Mouse (Mus musculus) right cerebral cortex, postnatal 4 days (tissue): ENCODE data around the gene Gm10639.
"Not testable (repeated sequence)": the region's sequence is repeated elsewhere in the genome, so short reads cannot be mapped to it uniquely, and the experiment has no call there.

ENCODE experiments used
- DNase-seq: peaks from one replicate; pipeline ENCODE4 v3.0.0-alpha.2; 2022

Gm10639 gene

GRCm38 (mm10) chr9:78289723-78290122 is at the start of gene Gm10639:
Gene Gm10639 (plus strand): TSS chr9:78289923.
- not testable (repeated sequence) for DNase-seq

DNA sequence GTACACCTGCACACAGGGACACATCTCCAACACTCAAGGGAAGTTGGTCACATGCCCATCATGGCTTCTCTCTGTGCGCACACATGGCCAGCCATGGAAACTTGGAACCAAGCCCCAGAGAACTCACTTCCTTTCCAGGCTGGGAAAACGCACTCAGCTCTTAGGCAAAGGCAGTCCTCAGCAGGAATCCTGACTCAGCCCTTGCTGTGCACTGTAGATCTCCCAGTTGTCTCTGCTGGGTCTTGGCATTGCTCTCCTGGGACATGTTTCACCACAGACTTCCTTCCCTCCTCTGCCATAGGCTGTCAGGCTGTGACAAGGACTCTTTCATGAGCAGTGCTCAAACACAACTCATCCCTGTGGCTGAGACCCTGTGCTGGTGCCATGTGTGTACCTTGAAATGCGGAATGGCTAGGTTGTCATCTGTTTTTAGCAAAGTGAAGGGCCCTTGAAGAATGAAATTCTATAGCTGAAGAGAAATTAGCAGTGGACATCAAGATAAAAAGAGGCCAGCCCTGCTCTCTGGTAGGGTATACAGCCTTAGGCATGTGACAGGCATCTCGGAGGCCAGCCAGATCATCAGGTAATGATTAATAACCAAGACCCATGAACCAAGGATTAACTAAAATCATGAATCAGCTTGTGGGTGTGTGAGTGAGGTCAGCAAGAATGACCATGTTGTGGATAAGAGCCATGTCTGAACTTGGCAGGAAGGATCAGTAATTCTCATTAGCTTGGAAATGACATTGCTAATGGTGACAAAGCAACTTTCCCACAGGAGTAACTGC is 33.8 kb upstream of the Gm10639 start:
- DNase-seq, result not testable (repeated sequence)

- DNase-seq, result not testable (repeated sequence)
Measured at GRCm38 (mm10) chr9:78256914-78257313, 32.8 kb upstream of the Gm10639 start, which contains the start of gene Gm3776. Gene Gm3776 (plus strand): TSS chr9:78257129.

DNA sequence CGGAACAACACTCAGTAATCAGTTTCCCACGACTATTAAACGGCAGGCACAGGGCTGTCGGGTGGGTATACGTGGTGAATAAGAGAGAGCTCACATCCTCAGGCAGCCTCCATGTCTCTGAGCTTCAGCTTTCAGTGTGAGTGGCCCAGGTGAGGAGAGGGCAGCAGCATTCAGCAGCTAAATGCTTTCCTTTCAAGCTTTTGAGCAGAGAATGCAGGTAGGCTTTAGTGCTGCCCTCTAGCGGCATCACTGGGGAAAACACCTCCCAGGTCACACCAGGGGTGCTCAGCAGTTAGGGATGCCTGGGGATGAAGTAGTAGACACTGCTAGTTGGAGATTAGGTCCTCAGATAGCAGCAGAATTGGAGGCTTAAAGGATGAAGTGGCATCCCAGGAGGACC is 30.0 kb upstream of the Gm10639 start:
- peak; percentile 23 for DNase-seq

DNA sequence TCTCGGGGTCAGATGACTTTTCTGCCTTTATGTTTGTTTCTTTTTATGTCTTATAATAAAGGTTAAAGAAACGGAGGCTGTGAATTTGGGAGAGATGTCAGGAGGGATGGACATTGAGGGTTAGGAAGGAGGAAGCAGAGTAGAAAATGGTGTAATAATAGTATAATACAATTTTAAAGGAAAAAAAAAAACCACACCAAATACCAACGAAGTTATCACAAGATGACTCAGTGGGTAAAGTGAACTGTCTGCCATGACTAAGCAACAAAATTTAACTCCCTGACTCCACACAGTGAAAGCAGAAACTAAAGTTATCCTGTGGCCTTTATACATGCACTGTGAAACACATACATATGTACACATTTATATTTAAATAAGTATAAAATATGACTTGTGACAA is 18.8 kb upstream of the Gm10639 start:
- not testable (repeated sequence) for DNase-seq

- DNase-seq, result not testable (repeated sequence)
Measured at GRCm38 (mm10) chr9:78282002-78282711, 7.6 kb upstream of the Gm10639 start.

DNA sequence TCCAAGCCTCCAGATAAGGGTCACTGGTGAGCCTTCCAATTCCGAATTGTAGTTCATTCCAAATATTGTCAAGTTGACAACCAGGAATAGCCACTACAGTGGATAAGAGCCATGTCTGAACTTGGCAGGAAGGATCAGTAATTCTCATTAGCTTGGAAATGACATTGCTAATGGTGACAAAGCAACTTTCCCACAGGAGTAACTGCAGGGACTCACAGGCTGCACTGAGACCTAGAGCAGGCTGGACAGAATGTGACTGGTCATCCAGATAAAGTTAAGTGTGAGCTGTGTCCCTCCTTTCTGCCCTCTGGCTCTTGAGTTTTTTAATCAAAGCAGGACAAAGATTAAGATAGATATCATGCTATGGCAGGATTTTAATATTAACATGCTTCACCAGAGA is 660 bp upstream of the Gm10639 start:
- DNase-seq, result not testable (repeated sequence)

DNA sequence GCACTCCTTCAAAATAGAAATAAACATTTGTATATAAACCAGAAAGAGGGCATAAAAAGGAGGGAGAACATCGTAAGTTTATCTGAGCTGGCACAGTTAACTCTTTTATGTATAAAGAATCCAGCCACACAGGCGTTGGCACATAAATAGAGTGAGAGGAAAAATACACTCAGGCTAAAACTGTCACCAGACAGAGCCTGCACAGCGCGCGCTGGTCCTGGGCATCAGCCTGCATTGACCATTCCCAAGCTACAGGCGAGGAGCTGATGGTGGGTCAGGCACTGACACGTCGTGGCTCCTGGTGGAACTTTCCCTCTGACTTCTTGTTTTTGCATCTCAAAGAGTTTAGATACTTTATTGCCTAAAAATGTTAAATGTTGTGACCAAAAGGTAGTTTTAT is 2.7 kb downstream of the Gm10639 start:
- DNase-seq, result not testable (repeated sequence)

- DNase-seq, result not testable (repeated sequence)
Measured at GRCm38 (mm10) chr9:78293683-78294082, 4.0 kb downstream of the Gm10639 start.

DNA sequence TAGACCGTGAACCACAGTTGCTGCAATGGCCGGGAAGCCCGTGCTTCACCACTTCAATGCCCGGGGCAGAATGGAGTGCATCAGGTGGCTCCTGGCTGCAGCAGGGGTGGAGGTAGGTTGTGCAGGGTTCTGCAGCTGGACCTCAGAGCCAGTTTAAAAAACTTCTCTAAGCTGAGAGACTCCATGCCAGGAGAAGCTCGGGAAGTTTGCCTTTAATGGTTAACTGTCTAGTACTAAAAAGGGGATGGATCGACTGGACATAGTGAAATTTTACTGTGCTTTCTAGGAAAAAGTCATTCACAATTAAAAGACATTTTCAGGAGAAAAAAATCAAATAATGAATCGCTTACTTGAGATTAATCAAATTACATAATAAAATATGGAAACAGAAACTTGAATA is 5.1 kb downstream of the Gm10639 start:
- not testable (repeated sequence) for DNase-seq

DNA sequence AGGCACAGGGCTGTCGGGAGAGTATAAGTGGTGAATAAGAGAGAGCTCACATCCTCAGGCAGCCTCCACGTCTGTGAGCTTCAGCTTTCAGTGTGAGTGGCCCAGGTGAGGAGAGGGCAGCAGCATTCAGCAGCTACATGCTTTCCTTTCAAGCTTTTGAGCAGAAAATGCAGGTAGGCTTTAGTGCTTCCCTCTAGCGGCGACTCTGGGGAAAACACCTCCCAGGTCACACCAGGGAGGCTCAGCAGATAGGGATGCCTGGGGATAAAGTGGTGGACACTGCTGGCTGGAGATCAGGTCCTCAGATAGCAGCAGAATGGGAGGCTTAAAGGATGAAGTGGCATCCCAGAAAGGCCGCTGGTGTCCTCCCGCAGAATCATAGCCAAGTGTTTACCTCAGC is 6.4 kb downstream of the Gm10639 start:
- peak; percentile 48 for DNase-seq

GRCm38 (mm10) chr9:78298232-78298631 is 8.5 kb downstream of the Gm10639 start:
- DNase-seq, result no peak

- DNase-seq, result not testable (repeated sequence)
Measured at GRCm38 (mm10) chr9:78299143-78299542, 9.4 kb downstream of the Gm10639 start.

- not testable (repeated sequence) for DNase-seq
Measured at GRCm38 (mm10) chr9:78308122-78308521, 18.4 kb downstream of the Gm10639 start.

DNA sequence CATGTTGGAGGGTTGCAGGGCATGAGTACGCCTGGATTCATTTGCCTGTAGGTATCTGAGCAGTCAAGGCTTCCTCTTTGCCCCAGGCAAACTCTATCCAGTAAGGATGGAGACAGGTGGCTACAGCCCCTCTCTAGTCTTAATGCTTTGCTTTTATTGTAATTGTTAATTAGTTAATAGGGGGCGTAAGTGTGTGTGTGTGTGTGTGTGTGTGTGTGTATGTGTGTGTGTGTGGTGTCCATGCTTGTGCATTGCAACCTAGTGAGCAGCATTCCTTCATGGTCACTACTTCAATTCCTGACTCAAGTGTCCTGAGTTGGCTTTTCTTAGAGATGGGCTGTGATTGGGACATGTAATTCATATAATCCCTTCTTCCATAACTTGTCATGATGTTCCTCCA is 25.0 kb downstream of the Gm10639 start, which contains the start of gene Omt2a:
TSS of gene Omt2a (minus strand) at position 101 of the 400 bp plus-strand sequence.
- DNase-seq, result no peak

DNA sequence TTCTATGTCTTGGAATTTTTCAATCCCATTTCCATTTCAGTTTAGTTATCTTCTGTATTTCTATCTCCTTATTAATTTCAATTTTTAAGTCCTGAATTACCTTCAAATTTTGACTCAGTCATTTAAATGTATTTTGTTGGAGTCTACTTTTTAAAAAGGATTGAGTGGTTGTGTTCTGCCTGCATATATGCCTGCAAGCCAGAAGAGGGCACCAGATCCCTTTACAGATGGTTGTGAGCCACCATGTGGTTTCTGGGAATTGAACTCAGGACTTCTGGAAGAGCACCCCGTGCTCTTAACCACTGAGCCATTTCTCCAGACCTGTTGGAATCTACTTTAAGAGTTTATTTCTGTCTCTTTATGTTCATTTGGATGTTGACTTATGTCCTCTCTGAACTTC is 29.8 kb downstream of the Gm10639 start:
- DNase-seq, result no peak

- not testable (repeated sequence) for DNase-seq
Measured at GRCm38 (mm10) chr9:78327289-78327688, 37.6 kb downstream of the Gm10639 start, which contains the start of gene Omt2b. Gene Omt2b (plus strand): TSS chr9:78327589.

DNA sequence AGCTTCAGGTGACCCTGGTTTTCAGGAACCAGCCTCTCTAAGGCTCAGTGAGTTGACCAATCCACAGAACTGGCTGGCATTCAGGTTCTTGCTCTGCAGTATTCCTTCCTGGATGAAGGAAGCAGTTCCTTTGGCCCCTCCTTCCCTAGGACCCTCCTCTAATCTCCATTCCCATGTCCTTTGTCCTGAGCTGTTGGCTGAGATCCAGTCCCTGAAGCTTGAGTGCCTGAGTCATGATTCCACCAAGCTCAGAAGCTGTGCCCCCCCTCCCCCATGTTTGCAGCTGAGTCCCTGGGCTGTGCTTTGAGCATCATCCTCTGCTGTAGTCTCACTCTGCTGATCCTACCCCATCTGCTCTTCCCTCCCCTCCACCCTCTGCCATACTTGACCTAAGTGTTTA is 47.3 kb downstream of the Gm10639 start:
- DNase-seq, result not testable (repeated sequence)

GRCm38 (mm10) chr9:78340324-78340723 is 50.6 kb downstream of the Gm10639 start:
- DNase-seq, result peak; percentile 66

DNA sequence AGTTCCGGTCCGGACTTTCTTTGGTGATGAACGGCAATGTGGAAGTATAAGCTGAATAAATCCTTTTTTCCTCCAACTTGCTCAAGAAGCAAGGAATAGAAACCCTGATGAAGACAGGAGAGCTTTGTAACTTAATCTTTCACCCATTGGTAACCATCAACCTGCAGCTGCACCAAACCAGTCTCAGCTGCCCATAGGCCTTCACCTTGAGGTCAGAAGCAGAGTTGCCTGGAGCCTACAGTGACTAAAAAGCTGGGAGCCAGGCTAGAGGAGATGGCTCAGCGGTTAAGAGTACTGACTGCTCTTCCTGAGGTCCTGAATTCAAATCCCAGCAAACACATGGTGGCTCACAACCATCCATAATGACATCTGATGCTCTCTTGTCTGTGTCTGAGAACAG is 52.8 kb downstream of the Gm10639 start:
- not testable (repeated sequence) for DNase-seq

GRCm38 (mm10) chr9:78343055-78343454 is 53.3 kb downstream of the Gm10639 start:
- DNase-seq, result not testable (repeated sequence)

GRCm38 (mm10) chr9:78345235-78345634 is 55.5 kb downstream of the Gm10639 start:
- DNase-seq, result not testable (repeated sequence)

DNA sequence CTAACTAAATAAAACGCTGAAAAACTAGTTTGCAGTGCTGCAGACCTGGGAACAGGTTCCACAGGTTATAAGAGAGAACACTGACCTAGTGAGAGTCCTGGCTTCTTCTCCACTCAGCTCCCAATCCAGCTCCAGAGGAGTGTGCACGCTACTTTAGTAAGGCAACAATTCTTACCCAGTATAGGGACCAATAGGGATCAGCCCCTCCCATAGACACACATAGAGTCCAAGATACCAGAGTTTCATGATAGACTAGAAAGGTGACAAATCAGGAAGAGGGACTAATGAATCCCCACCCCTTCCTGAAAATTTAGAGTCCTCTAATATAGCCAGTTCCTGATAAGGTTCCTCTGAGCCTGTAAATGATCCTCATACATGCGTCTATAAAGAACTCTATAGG is 57.3 kb downstream of the Gm10639 start:
- no peak for DNase-seq
